Mouse (Mus musculus) Muller cell, postnatal 12 days (primary cell): ENCODE data around the gene Hist1h4d.
A peak's percentile ranks its signal among the peaks of the same experiment; 100 is the strongest.
"Not testable (repeated sequence)": the region's sequence is repeated elsewhere in the genome, so short reads cannot be mapped to it uniquely, and the experiment has no call there.

Experiments
- DNase-seq: peaks from one replicate; pipeline ENCODE4 v3.0.0-alpha.2; 2015; ENCODE audit errors: inconsistent ontology term

Hist1h4d gene

GRCm38 (mm10) chr13:23573034-23573897, 8.1 kb upstream of the Hist1h4d start:
- not testable (repeated sequence) for DNase-seq

DNA sequence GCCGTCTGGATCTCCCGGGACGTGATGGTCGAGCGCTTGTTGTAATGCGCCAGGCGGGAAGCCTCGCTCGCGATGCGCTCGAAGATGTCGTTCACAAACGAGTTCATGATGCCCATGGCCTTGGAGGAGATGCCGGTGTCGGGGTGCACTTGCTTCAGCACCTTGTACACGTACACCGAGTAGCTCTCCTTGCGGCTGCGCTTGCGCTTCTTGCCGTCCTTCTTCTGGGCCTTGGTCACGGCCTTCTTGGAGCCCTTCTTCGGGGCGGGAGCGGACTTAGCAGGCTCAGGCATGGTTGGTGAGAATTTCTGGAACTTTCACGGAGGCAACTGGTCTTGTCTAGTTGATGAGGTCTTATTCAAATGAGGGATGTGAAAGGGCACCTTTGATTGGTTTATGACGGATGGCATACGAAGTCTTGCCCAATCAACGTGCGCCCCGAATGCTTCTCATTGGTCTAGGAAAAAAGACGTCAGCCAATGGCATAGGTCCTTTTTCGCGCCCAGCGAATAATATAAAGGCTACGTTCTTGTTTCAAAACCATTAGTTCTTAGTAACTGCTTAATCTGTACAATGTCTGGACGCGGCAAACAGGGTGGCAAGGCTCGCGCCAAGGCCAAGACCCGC, 7.4 kb upstream of the Hist1h4d start, which contains the start of the genes Hist1h2bf and Hist1h2ad:
Gene Hist1h2bf, minus strand, starts transcription at position 299 of the 627 bp plus-strand sequence.
Gene Hist1h2ad, plus strand, starts transcription at position 484 of the 627 bp plus-strand sequence.
- DNase-seq: peak; percentile 98

GRCm38 (mm10) chr13:23574546-23575170, 6.7 kb upstream of the Hist1h4d start:
- DNase-seq: not testable (repeated sequence)

DNA sequence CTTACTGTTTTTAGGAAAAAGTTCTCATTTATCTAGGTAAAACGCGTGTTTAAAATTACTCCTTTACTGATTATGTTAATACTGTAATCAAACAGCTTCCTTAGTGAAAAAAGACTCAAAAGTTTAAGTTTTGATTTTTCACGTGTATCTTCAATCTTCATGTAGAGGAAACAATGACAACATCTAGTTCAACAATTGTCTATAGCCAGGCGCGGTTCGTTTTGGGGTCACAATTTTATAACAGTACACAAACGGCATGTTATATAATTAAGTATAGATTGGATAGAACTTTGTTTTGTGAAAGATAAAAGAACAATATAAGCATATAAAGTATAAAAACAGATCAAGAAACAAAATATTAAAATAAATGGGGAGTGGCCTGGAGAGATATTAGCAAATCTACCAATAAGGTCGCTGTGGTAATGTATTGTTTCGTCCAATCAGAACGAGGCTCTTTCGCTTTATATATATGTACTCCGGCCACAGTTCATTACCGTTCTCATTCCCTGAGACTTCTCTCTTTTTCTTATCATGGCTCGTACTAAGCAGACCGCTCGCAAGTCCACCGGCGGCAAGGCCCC, 6.0 kb upstream of the Hist1h4d start, which contains the start of gene Hist1h3d:
Gene Hist1h3d, plus strand, starts transcription at position 493 of the 581 bp plus-strand sequence.
- peak; percentile 87 for DNase-seq

GRCm38 (mm10) chr13:23575864-23576313, 5.5 kb upstream of the Hist1h4d start:
- DNase-seq: not testable (repeated sequence)

- no peak for DNase-seq
Observed at GRCm38 (mm10) chr13:23576351-23576881, 5.0 kb upstream of the Hist1h4d start.

DNA sequence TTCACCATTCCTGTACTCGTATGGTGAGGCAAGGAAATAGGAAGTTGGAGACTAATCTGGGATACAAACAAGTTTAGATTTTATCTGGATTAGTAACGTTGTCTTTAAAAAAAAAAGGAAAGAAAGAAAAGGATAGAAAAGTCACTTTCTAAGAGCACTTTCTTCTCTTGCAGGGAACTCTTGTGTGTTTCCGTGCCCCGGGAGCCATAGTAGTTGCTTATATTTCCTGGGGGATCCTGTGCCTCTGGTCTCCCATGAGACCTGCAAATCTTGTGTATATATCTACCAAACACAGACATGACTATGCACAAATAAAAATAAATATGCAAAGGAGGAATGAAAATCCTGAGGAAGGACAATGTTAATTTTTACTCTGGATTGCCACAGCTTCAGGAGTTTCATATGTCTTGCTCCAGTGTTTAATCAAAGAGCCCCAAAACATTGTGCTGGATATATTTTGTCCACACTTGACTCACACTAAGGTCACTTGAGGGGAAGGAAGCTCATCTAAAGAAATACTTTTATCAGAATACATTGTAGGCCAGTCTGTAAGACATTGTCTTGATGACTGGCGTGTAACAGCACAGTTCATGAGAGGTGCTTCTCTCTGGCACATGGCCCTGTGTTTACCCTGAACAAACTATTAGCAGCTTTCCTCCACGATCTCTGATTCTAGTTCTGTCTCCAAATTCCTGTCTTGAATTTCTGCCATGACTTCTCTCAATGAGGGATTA, 4.3 kb upstream of the Hist1h4d start:
- no peak for DNase-seq

DNA sequence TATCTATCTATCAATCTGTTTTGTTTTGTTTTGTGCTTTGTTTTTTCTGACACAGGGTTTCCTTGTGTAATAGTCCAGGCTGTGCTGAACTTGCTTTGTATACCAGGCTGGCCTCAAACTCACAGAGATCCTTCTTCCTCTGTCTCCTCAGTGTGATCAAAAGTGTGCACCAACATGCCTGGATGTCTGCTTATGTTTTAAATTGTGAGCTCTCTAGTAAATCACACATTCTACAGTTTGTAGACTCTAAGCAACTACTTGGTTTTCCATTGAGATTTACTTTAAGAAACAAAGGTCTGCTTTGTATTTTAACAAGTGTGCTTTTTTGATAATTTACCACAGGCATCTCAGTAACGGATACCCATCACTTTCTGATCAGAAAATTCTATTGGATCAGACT, 3.6 kb upstream of the Hist1h4d start:
- DNase-seq: no peak

DNA sequence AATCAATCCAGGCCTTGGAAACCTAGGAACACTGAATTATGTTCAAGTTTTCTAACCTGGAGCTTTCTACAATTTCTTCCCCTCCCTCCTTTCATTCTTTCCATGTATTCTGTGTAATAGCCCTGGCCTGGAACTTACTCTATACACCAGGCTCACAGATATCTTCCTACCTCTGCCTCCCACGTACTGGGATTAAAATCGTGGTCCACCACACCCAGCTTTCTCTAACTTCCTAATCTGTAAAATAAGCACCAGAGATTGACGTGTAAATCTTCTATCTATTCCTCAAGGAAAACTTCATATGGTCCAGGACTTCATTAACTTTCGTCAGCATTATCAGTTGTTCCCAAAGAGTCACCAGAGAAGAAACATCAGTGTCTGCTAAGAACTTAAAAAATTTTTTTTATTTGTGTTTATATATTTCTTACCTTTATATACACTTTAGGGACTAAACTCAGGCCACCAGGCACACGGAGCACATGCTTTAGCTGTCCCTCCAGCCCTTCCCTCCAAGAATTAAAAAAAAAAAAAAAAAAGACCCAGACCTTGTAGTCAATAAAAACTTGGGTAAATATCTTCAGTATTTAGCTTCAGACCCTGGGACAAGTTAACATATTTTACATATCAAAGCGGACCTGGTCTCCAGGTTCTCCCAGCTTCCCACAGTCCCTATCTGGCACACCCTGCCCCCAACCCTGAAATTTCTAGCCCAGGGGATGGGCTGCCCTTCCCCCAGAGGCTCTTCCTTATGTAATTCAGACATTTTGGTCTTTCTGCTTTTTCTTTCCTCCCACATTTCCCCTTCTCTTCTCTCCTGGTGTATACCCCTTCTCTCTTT, 1.0 kb downstream of the Hist1h4d start:
- no peak for DNase-seq

DNA sequence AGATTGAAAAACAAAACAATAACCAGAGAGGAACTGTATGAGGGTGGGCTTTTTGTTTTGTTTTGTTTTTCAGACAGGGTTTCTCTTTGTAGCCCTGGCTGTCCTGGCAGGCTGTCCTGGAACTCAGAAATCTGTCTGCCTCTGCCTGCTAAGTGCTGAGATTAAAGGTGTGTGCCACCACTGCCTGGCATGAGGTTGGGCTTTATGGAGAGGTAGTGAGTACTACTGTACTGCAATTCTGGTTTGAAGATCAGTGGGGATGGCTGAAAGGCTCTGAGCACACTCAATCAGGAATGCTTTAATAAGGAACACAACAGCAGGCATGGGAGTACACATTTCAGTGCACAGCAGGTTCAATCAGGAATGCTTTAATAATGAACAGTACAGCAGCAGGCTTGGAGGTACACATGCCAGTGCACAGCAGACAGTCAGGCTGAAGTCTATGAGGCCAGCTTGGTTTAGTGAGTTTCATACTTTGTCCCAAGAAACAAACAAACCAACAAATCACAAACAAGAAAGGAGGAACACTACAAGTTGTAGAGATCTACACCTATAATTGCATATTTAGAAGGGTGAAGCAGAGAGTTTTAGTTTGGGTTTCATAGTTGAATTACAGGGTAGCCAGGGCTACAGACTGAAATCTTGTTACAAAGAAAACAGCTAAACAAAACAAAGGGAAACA, 2.1 kb downstream of the Hist1h4d start:
- DNase-seq: no peak

DNA sequence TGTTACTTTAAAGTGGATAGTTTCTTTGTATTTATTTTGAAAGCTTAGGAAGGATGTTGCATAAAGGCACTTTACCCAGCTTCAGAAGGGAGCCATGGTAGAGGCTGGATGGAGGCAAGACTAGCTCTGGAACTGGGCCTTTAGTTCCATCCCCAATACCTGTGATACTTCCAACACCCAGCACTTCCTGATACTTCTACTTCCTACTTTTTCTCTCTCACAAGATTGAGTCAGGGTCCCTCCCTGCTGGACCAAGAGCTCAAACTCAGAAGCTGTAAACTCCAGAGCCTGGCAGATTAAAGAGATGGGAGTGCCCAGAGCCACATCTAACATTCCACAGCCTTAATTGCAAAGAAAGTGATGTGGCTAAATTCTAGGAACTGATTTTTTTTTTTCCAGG, 2.9 kb downstream of the Hist1h4d start:
- no peak for DNase-seq

DNA sequence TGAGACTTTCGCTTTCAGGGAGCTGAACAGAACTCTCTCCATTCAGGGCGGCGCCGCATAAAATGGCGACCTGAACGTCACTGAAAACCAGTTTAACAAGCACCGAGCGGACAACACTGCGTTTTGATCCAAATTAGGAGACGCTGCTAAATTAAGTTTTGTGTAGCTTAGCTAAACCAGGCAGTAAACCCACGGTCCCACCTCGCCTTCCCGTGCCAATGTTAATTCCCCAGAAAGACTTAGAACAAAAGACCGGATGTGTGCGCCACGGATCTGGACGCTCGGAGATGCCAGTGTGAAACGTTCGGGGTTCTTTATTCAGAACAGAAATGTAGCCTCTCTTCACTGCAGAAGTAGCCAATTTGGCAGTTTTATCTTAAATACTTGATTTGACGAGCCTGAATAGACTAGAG, 3.6 kb downstream of the Hist1h4d start:
- DNase-seq: peak; percentile 88

- peak; percentile 89 for DNase-seq
Observed at GRCm38 (mm10) chr13:23585442-23586098, 4.2 kb downstream of the Hist1h4d start.

DNA sequence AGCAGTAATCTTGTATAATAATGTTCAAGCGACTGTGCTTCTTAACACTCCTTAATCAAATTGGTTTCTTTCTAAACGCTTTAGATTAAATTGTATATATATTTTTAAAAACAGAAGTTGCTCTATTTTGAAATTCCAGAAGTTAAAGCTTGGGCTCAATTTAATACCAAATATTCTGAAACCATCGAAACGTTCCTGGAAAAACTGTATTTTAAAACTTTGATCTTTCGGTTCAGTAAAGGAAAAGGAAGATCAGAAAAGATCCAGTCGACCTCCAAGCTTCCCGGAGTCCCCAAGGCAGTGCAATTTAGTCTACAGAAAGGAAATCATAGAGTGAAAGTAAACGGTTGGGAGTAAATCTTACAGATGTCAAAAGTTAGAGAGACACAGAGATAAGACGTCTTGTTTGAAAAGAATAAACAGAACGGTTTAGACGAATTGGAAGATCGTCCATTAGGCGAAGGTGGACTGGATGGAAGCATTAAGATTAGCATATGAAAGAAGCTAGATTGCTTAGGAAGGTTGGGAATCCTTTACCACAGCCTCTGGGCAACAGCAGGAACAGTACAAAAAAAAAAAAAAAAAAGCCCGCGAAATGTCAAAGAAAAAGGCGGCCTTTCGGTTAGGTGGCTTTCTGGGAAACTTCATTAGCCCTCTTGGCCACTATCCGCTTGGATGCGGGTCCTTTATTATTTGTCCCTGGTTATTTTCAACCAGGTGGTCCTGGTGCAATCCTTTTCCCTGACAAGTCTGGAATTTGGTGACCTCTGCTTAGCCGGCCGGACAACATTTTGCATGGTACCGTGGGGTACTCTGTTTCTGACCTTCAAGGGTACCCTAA, 4.9 kb downstream of the Hist1h4d start:
- DNase-seq: no peak

DNA sequence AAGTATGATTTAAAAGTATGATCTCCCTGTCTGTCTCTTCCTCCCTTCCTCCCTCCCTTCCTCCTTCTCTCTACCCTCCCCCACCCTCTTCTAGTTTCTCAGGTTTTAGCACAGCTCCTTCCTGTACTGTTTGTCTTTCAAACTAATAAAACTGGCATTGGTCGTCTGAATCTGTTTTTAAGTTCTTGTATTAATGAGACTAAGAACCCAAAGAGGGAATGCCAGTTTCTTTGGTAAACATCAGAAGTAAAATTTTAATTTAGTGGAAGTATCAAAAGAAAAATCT, 5.5 kb downstream of the Hist1h4d start:
- DNase-seq: no peak

GRCm38 (mm10) chr13:23591206-23591605, 9.8 kb downstream of the Hist1h4d start:
- no peak for DNase-seq

GRCm38 (mm10) chr13:23591886-23592285, 10.5 kb downstream of the Hist1h4d start:
- DNase-seq: not testable (repeated sequence)

GRCm38 (mm10) chr13:23592614-23593013, 11.2 kb downstream of the Hist1h4d start:
- DNase-seq: no peak
